Mouse (Mus musculus) kidney, postnatal 0 days (tissue): Measurements from ENCODE around the gene Lin7a. TPM values are rescaled to one million over a fixed set of nuclear protein-coding genes. Genes with fewer than 3 reads are reported as not detected.

Experiments used
- ATAC-seq: fragments of 200-750 bp; cut with Nextera tagmentation; replicated peaks from 2 replicates; pipeline ENCODE4 v1.8.0; 2017; ENCODE audit warnings: low read depth, moderate number of reproducible peaks, moderate TSS enrichment, moderate library complexity; ENCODE audit not compliant: low FRiP score
- DNase-seq: peaks from one replicate; pipeline ENCODE4 v3.0.0-alpha.2; 2016; ENCODE audit warnings: low spot score
- H3K27ac ChIP-seq: fragments of 300-500 bp; sonication (generic); 2 replicates; pipeline ENCODE4 v1.5.1; 2014; ENCODE audit warnings: mild to moderate bottlenecking
- H3K27me3 ChIP-seq: fragments of 300-500 bp; sonication (generic); 2 replicates; pipeline ENCODE4 v1.6.1; 2014; ENCODE audit warnings: low read length, mixed read lengths; ENCODE audit not compliant: insufficient read depth
- H3K36me3 ChIP-seq: fragments of 300-500 bp; sonication (generic); 2 replicates; pipeline ENCODE4 v1.6.1; 2014; ENCODE audit warnings: low read length, mixed read lengths; ENCODE audit not compliant: insufficient read depth
- H3K4me1 ChIP-seq: fragments of 300-500 bp; sonication (generic); replicated peaks from 2 replicates; pipeline ENCODE4 v1.6.1; 2014; ENCODE audit warnings: antibody characterized with exemption, low read length, mixed read lengths; ENCODE audit not compliant: insufficient read depth
- H3K4me2 ChIP-seq: fragments of 300-500 bp; sonication (generic); 2 replicates; pipeline ENCODE4 v1.6.1; 2014; ENCODE audit warnings: mild to moderate bottlenecking, low read length, moderate library complexity, mixed read lengths
- H3K4me3 ChIP-seq: fragments of 300-500 bp; sonication (generic); replicated peaks from 2 replicates; pipeline ENCODE4 v1.5.1; 2014; ENCODE audit warnings: low read depth, low read length
- H3K9ac ChIP-seq: fragments of 300-500 bp; sonication (generic); 2 replicates; pipeline ENCODE4 v1.6.1; 2014; ENCODE audit warnings: low read depth, low read length
- H3K9me3 ChIP-seq: fragments of 300-500 bp; sonication (generic); replicated peaks from 2 replicates; pipeline ENCODE4 v1.6.1; 2016; ENCODE audit warnings: low read length, inconsistent platforms, mixed read lengths
- CTCF ChIP-seq: IDR thresholded peaks from 2 replicates; pipeline ENCODE4 v1.5.1; 2016; ENCODE audit warnings: antibody characterized with exemption, low read depth, mild to moderate bottlenecking, moderate library complexity
- WGBS: fragments of 180-500 bp; shearing (Covaris S2); extraction: QIAGEN DNeasy Blood & Tissue Kit; methylation state at CpG from one replicate; pipeline ENCODE4 v1.1.7; 2014; 5-methylcytosine and 5-hydroxymethylcytosine counted together
- polyA plus RNA-seq: library from polyadenylated mRNA; unstranded; fragments of >200 nt; fragmentation: Nextera tagmentation; extraction: Ambion mirVana; gene quantifications from 2 replicates; pipeline ENCODE4 v1.2.1, GENCODE M21; 2015

The Lin7a gene
- polyA plus RNA-seq, 1 experiment from 2014 or later, result 0.54 TPM

- Histone ChIP-seq H3K4me3 (no peak overlapping the region), H3K4me2 (no peak overlapping the region), H3K4me1 (no peaks in the 10 kb centered on the region), H3K27ac (no peak overlapping the region), H3K9me3 (no peaks in the 10 kb centered on the region), H3K36me3 (no peaks in the 10 kb centered on the region), H3K27me3 (no peaks in the 10 kb centered on the region), H3K9ac (no peak overlapping the region)
- 88% methylated on average over 5 of the region's 5 CpGs for WGBS
- DNase-seq (no peak), ATAC-seq (no peak)
- TF ChIP-seq CTCF, result no peak
Measured at GRCm38 (mm10) chr10:107325558-107325957, 54.1 kb downstream of the Lin7a start.

GRCm38 (mm10) chr10:107339524-107339923 is 68.0 kb downstream of the Lin7a start:
- no peak for TF ChIP-seq CTCF
- no peak overlapping the region for H3K9ac ChIP-seq
- no peak for DNase-seq
- no peak for ATAC-seq
- no peaks in the 10 kb centered on the region for H3K4me1 ChIP-seq
- WGBS, result 93% methylated on average over 3 of the region's 3 CpGs
- no peaks in the 10 kb centered on the region for H3K36me3 ChIP-seq
- no peak overlapping the region for H3K4me3 ChIP-seq
- no peak overlapping the region for H3K4me2 ChIP-seq
- H3K9me3 ChIP-seq, result no peaks in the 10 kb centered on the region
- H3K27me3 ChIP-seq, result no peaks in the 10 kb centered on the region
- no peak overlapping the region for H3K27ac ChIP-seq

GRCm38 (mm10) chr10:107341151-107341550 is 69.7 kb downstream of the Lin7a start:
- no peaks in the 10 kb centered on the region for H3K27me3 ChIP-seq
- 63% methylated on average over 4 of the region's 4 CpGs for WGBS
- H3K4me1 ChIP-seq, result no peaks in the 10 kb centered on the region
- no peak overlapping the region for H3K4me3 ChIP-seq
- no peak overlapping the region for H3K4me2 ChIP-seq
- no peaks in the 10 kb centered on the region for H3K9me3 ChIP-seq
- no peak for TF ChIP-seq CTCF
- no peaks in the 10 kb centered on the region for H3K36me3 ChIP-seq
- H3K9ac ChIP-seq, result no peak overlapping the region
- ATAC-seq, result no peak
- H3K27ac ChIP-seq, result no peak overlapping the region
- DNase-seq, result peak; percentile 15

- Histone ChIP-seq H3K27ac (no peak overlapping the region), H3K4me2 (no peak overlapping the region), H3K4me3 (no peak overlapping the region), H3K9me3 (no peaks in the 10 kb centered on the region), H3K9ac (no peak overlapping the region), H3K27me3 (no peaks in the 10 kb centered on the region), H3K36me3 (no peaks in the 10 kb centered on the region), H3K4me1 (no peaks in the 10 kb centered on the region)
- TF ChIP-seq CTCF, result no peak
- ATAC-seq, result no peak
- WGBS, result 36% methylated on average over 3 of the region's 3 CpGs
- DNase-seq, result no peak
Measured at GRCm38 (mm10) chr10:107344200-107344599, 72.7 kb downstream of the Lin7a start.

DNA sequence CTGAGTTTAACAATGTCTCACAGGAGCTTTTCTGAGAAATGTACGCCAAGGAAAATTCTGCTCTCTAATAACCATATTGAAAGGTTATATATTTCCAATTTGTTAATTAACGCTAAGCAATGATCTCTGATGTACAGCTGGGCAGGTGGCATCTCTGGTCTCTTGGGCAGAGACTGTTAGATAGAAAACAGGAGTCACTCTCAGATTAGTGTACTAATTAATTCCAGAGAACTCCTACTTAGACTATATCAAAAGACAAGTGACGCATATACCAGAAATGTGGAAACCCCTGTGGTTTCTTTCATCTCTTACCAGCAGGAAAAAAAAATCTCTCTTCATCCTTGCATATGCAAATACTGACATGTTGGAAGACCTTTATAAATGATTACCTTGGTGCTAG is 76.4 kb downstream of the Lin7a start:
- Histone ChIP-seq H3K4me3 (no peak overlapping the region), H3K27me3 (no peaks in the 10 kb centered on the region), H3K9ac (no peak overlapping the region), H3K9me3 (no peaks in the 10 kb centered on the region), H3K36me3 (no peaks in the 10 kb centered on the region), H3K27ac (no peak overlapping the region), H3K4me2 (no peak overlapping the region), H3K4me1 (no peaks in the 10 kb centered on the region)
- TF ChIP-seq CTCF, result no peak
- DNase-seq (no peak), ATAC-seq (no peak)
- WGBS, result 79% methylated on average over 3 of the region's 3 CpGs

GRCm38 (mm10) chr10:107351696-107352485 is 80.4 kb downstream of the Lin7a start:
- no peak for ATAC-seq
- WGBS, result 83% methylated on average over 6 of the region's 6 CpGs
- TF ChIP-seq CTCF, result no peak
- Histone ChIP-seq H3K4me1 (no peaks in the 10 kb centered on the region), H3K9ac (no peak overlapping the region), H3K4me2 (no peak overlapping the region), H3K27me3 (no peaks in the 10 kb centered on the region), H3K27ac (no peak overlapping the region), H3K36me3 (no peaks in the 10 kb centered on the region), H3K9me3 (no peaks in the 10 kb centered on the region), H3K4me3 (no peak overlapping the region)
- DNase-seq, result no peak

DNA sequence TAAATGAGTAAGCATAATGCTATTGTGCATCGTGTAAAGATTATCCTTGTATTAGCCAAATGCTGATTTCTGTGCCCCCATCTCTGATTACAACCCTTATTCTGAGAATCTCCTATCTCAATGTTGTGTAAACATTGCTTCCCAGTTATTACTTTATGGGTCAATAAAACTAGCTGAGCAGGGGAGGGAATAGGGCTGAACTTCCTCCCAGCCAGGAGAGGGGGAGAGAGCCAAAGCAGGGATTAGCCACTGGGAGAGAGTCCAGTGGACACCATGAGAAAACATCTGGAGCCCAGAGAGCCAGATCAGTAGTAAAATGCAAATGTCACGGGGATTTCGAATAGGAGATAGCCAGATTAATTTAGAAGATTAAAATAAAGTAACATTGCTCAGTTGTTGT is 82.0 kb downstream of the Lin7a start:
- ATAC-seq (no peak), DNase-seq (no peak)
- 82% methylated on average over 3 of the region's 3 CpGs for WGBS

More for the DNA sequence above, 82.0 kb downstream of the Lin7a start:
- Histone ChIP-seq H3K9ac (no peak overlapping the region), H3K4me3 (no peak overlapping the region), H3K4me2 (no peak overlapping the region), H3K9me3 (no peaks in the 10 kb centered on the region), H3K36me3 (no peaks in the 10 kb centered on the region), H3K27ac (no peak overlapping the region), H3K27me3 (no peaks in the 10 kb centered on the region), H3K4me1 (no peaks in the 10 kb centered on the region)
- TF ChIP-seq CTCF, result no peak
